Mouse (Mus musculus) thymus, adult 2 months (tissue): ENCODE measurements around the gene Ubxn2a.

Experiments used
- CTCF ChIP-seq: fragments of 200-500 bp; IDR thresholded peaks from 2 replicates; pipeline ENCODE4 v1.5.1; 2012; ENCODE audit warnings: mild to moderate bottlenecking, control low read depth, low read length, moderate library complexity, borderline replicate concordance; ENCODE audit not compliant: control insufficient read depth, poor library complexity, insufficient read depth; ENCODE audit errors: extremely low read depth
- POLR2A ChIP-seq: fragments of 200-500 bp; IDR thresholded peaks from 2 replicates; pipeline ENCODE4 v1.6.1; 2012; ENCODE audit warnings: mild to moderate bottlenecking, low read length, control low read depth, moderate library complexity; ENCODE audit not compliant: control insufficient read depth, poor library complexity, insufficient read depth; ENCODE audit errors: extremely low read depth

GRCm38 (mm10) chr12:4878296-4878783 is 29.2 kb downstream of the Ubxn2a start:
- no peak for TF ChIP-seq CTCF
- no peak for TF ChIP-seq POLR2A
